Mouse (Mus musculus) embryonic facial prominence, embryonic 10.5 days (tissue): Measurements from ENCODE around the gene Man2b2. TPM values are rescaled to one million over a fixed set of nuclear protein-coding genes. Genes with fewer than 3 reads are reported as not detected.

ENCODE experiments used
- polyA plus RNA-seq: library from polyadenylated mRNA; unstranded; fragments of >200 nt; fragmentation: Nextera tagmentation; extraction: Ambion mirVana; gene quantifications from 2 replicates; pipeline ENCODE4 v1.2.1, GENCODE M21; 2016

The Man2b2 gene
- polyA plus RNA-seq, 1 experiment from 2014 or later = 9.6 TPM

Other genes starting within 250 kb of the Man2b2 start
- gene Tbc1d14, start 237.4 kb downstream of the Man2b2 start, polyA plus RNA-seq = 39.9 and 40.4 TPM in 2 replicates
- 25.7 and 28.5 TPM in 2 replicates for gene D5Ertd579e, start 134.6 kb downstream of the Man2b2 start, polyA plus RNA-seq
- 20.5 and 24.2 TPM in 2 replicates for gene Bloc1s4, start 82.0 kb downstream of the Man2b2 start, polyA plus RNA-seq
- gene Mrfap1, start 33.9 kb downstream of the Man2b2 start, polyA plus RNA-seq = 494 and 508 TPM in 2 replicates
- gene Ppp2r2c, start 37.9 kb upstream of the Man2b2 start, polyA plus RNA-seq = 0.73 and 1.2 TPM in 2 replicates
- 7.3 and 10.0 TPM in 2 replicates for gene Wfs1, start 158.6 kb upstream of the Man2b2 start, polyA plus RNA-seq